Mouse (Mus musculus) G1E (cell line): ENCODE data around the gene Prdm16. TPM values are rescaled to one million over a fixed set of nuclear protein-coding genes. Genes with fewer than 3 reads are reported as not detected.

Experiments
- ATAC-seq: 2 replicates; pipeline ENCODE4 v1.8.0; 2016; ENCODE audit warnings: mild to moderate bottlenecking; ENCODE audit not compliant: insufficient number of reproducible peaks, poor library complexity, low FRiP score, severe bottlenecking; ENCODE audit errors: extremely low read depth
- DNase-seq: peaks from one replicate; pipeline ENCODE4 v3.0.0; 2012; ENCODE audit warnings: low spot score
- H3K27me3 ChIP-seq: 2 replicates; pipeline ENCODE4 v1.6.1; 2012; ENCODE audit warnings: mild to moderate bottlenecking, low read length, inconsistent platforms; ENCODE audit not compliant: insufficient read depth
- H3K36me3 ChIP-seq: replicated peaks from 2 replicates; pipeline ENCODE3; 2012; ENCODE audit warnings: mild to moderate bottlenecking, inconsistent platforms
- H3K4me1 ChIP-seq: 2 replicates; pipeline ENCODE4 v1.6.1; 2012; ENCODE audit warnings: low read depth, low read length, inconsistent platforms, mixed read lengths; ENCODE audit not compliant: insufficient read depth
- H3K4me3 ChIP-seq: 2 replicates; pipeline ENCODE4 v1.5.1; 2012; ENCODE audit warnings: low read depth, mild to moderate bottlenecking, inconsistent platforms, low read length, moderate library complexity, mixed read lengths
- H3K9me3 ChIP-seq: replicated peaks from 2 replicates; pipeline ENCODE4 v1.6.1; 2012; ENCODE audit warnings: inconsistent platforms
- CTCF ChIP-seq: IDR thresholded peaks from 2 replicates; pipeline ENCODE4 v1.5.1; 2012; ENCODE audit warnings: low read depth, low read length, inconsistent platforms, mixed read lengths
- GATA1 ChIP-seq: IDR thresholded peaks from 2 replicates; pipeline ENCODE4 v1.6.1; 2012; ENCODE audit warnings: borderline replicate concordance, low read length, inconsistent platforms, mixed read lengths
- GATA2 ChIP-seq: IDR thresholded peaks from 2 replicates; pipeline ENCODE4 v1.6.1; 2012; ENCODE audit warnings: low read depth, low read length, inconsistent platforms, borderline replicate concordance
- POLR2AphosphoS5 ChIP-seq: IDR thresholded peaks from 2 replicates; pipeline ENCODE4 v1.6.1; 2012; ENCODE audit warnings: low read depth, low read length, inconsistent platforms; ENCODE audit not compliant: insufficient replicate concordance
- TAL1 ChIP-seq: conservative IDR thresholded peaks from 2 replicates; pipeline ENCODE4 v1.6.1; 2012; ENCODE audit warnings: low read depth, low read length, inconsistent platforms, mixed read lengths
- polyA plus RNA-seq: library from polyadenylated mRNA; stranded (reverse); fragments of >175 nt; gene quantifications from 2 replicates; pipeline ENCODE4 v1.2.3, GENCODE M21; 2012
- total RNA-seq, 2 experiments: library from RNA; stranded (forward) in 1 of 2; stranded (reverse) in 1 of 2; fragments of 200-1000 nt in 1 of 2; fragments of >200 nt in 1 of 2; fragmentation: Nextera tagmentation in 1 of 2; gene quantifications; 2 replicates each; pipeline ENCODE4 v1.2.3; 2014 to 2017

Prdm16 gene
- total and polyA plus RNA-seq, 3 experiments = under 0.01 TPM; not detected in 2

- Histone ChIP-seq H3K27me3 (no peaks in the 10 kb centered on the region), H3K9me3 (peaks cover 94% of the 10 kb centered on the region), H3K36me3 (no peaks in the 10 kb centered on the region), H3K4me3 (no peak overlapping the region; the same call in 1 of the 2 replicates), H3K4me1 (no peaks in the 10 kb centered on the region)
- ATAC-seq = no peak
- DNase-seq = no peak
- TF ChIP-seq GATA1 (no peak), CTCF (no peak), TAL1 (no peak), GATA2 (no peak), POLR2AphosphoS5 (no peak)
These were observed 67.9 kb downstream of the Prdm16 start for GRCm38 (mm10) chr4:154568798-154569197.

- Histone ChIP-seq H3K4me3 (no peak overlapping the region), H3K27me3 (no peaks in the 10 kb centered on the region), H3K4me1 (no peaks in the 10 kb centered on the region), H3K36me3 (no peaks in the 10 kb centered on the region), H3K9me3 (peaks cover 94% of the 10 kb centered on the region)
- ATAC-seq = no peak
- TF ChIP-seq GATA1 = no peak
- no peak for TF ChIP-seq GATA2
- TF ChIP-seq TAL1 = no peak
- no peak for TF ChIP-seq CTCF
- TF ChIP-seq POLR2AphosphoS5 = no peak
- no peak for DNase-seq
These were observed 68.7 kb downstream of the Prdm16 start for GRCm38 (mm10) chr4:154567942-154568341.

- TF ChIP-seq GATA1 (no peak), POLR2AphosphoS5 (no peak), GATA2 (no peak), CTCF (no peak), TAL1 (no peak)
- DNase-seq (no peak), ATAC-seq (no peak)
- peaks cover 98% of the 10 kb centered on the region for H3K9me3 ChIP-seq
- no peaks in the 10 kb centered on the region for H3K27me3 ChIP-seq
- no peaks in the 10 kb centered on the region for H3K36me3 ChIP-seq
- no peaks in the 10 kb centered on the region for H3K4me1 ChIP-seq
- no peak overlapping the region for H3K4me3 ChIP-seq
These were observed 73.5 kb downstream of the Prdm16 start for GRCm38 (mm10) chr4:154563201-154563600.

- Histone ChIP-seq H3K4me1 (no peaks in the 10 kb centered on the region), H3K4me3 (no peak overlapping the region), H3K36me3 (no peaks in the 10 kb centered on the region), H3K9me3 (peaks cover 95% of the 10 kb centered on the region), H3K27me3 (no peaks in the 10 kb centered on the region)
- ATAC-seq (no peak), DNase-seq (no peak)
- TF ChIP-seq CTCF (no peak), GATA1 (no peak), GATA2 (no peak), POLR2AphosphoS5 (no peak), TAL1 (no peak)
These were observed 78.6 kb downstream of the Prdm16 start for GRCm38 (mm10) chr4:154558041-154558440.

- TF ChIP-seq GATA1 = no peak
- TF ChIP-seq POLR2AphosphoS5 = no peak
- no peak for TF ChIP-seq TAL1
- TF ChIP-seq CTCF = no peak
- TF ChIP-seq GATA2 = no peak
- ATAC-seq = no peak; the same call in 1 of the 2 replicates
- Histone ChIP-seq H3K9me3 (peaks cover 93% of the 10 kb centered on the region), H3K27me3 (no peaks in the 10 kb centered on the region), H3K36me3 (no peaks in the 10 kb centered on the region), H3K4me1 (no peaks in the 10 kb centered on the region), H3K4me3 (no peak overlapping the region)
- DNase-seq = no peak
These were observed 79.5 kb downstream of the Prdm16 start for GRCm38 (mm10) chr4:154557168-154557567.

- H3K4me3 ChIP-seq = no peak overlapping the region
These were observed 80.3 kb downstream of the Prdm16 start for GRCm38 (mm10) chr4:154556418-154556817.

GRCm38 (mm10) chr4:154549961-154550393 lies 86.7 kb downstream of the Prdm16 start:
- H3K9me3 ChIP-seq = peaks cover 92% of the 10 kb centered on the region
- TF ChIP-seq POLR2AphosphoS5 = no peak
- no peak for ATAC-seq

More at GRCm38 (mm10) chr4:154556418-154556817, 80.3 kb downstream of the Prdm16 start:
- TF ChIP-seq GATA1 = no peak
- no peak for TF ChIP-seq TAL1
- no peak for TF ChIP-seq GATA2
- TF ChIP-seq CTCF = no peak
- TF ChIP-seq POLR2AphosphoS5 = no peak
- no peaks in the 10 kb centered on the region for H3K27me3 ChIP-seq
- no peaks in the 10 kb centered on the region for H3K4me1 ChIP-seq
- peaks cover 92% of the 10 kb centered on the region for H3K9me3 ChIP-seq
- H3K36me3 ChIP-seq = no peaks in the 10 kb centered on the region
- DNase-seq = no peak
- ATAC-seq = no peak

More at GRCm38 (mm10) chr4:154549961-154550393, 86.7 kb downstream of the Prdm16 start:
- DNase-seq = no peak
- no peaks in the 10 kb centered on the region for H3K4me1 ChIP-seq
- no peaks in the 10 kb centered on the region for H3K36me3 ChIP-seq
- no peak overlapping the region for H3K4me3 ChIP-seq
- H3K27me3 ChIP-seq = no peaks in the 10 kb centered on the region
